Mouse (Mus musculus): ENCODE measurements around the gene Noc3l.

GRCm38 (mm10) chr19:38796546-38796945 is 22.5 kb downstream of the Noc3l start:
- TF ChIP-seq GATA1 (IDR thresholded peaks at IDR 0.05; ENCODE audit: low read length) (no peak), TAL1 (IDR thresholded peaks at IDR 0.05; ENCODE audit: low read length) (no peak)

Measured in erythroblast, embryonic 14.5 days (primary cell).